Mouse (Mus musculus) midbrain, embryonic 12.5 days (tissue): Measurements from ENCODE around the gene Ube4b. TPM values are rescaled to one million over a fixed set of nuclear protein-coding genes. Genes with fewer than 3 reads are reported as not detected.
"Not testable (repeated sequence)": the region's sequence is repeated elsewhere in the genome, so short reads cannot be mapped to it uniquely, and the experiment has no call there.

Experiments
- ATAC-seq: fragments of 200-750 bp; cut with Nextera tagmentation; 2 replicates; pipeline ENCODE4 v1.8.0; 2017; ENCODE audit warnings: low read depth, moderate TSS enrichment, moderate library complexity; ENCODE audit not compliant: low FRiP score
- H3K27ac ChIP-seq: fragments of 300-500 bp; sonication (generic); replicated peaks from 2 replicates; pipeline ENCODE4 v1.5.1; 2016; ENCODE audit warnings: mild to moderate bottlenecking
- H3K27me3 ChIP-seq: fragments of 300-500 bp; sonication (generic); 2 replicates; pipeline ENCODE4 v1.6.1; 2016; ENCODE audit warnings: mild to moderate bottlenecking
- H3K36me3 ChIP-seq: fragments of 300-500 bp; sonication (generic); 2 replicates; pipeline ENCODE4 v1.6.1; 2016
- H3K4me1 ChIP-seq: fragments of 300-500 bp; sonication (generic); 2 replicates; pipeline ENCODE4 v1.6.1; 2016
- H3K4me2 ChIP-seq: fragments of 300-500 bp; sonication (generic); replicated peaks from 2 replicates; pipeline ENCODE4 v1.6.1; 2016; ENCODE audit warnings: mild to moderate bottlenecking, moderate library complexity
- H3K4me3 ChIP-seq: fragments of 300-500 bp; sonication (generic); 2 replicates; pipeline ENCODE4 v1.5.1; 2016; ENCODE audit warnings: mild to moderate bottlenecking
- H3K9ac ChIP-seq: fragments of 300-500 bp; sonication (generic); replicated peaks from 2 replicates; pipeline ENCODE4 v1.6.1; 2016; ENCODE audit warnings: mild to moderate bottlenecking, moderate library complexity
- H3K9me3 ChIP-seq: fragments of 300-500 bp; sonication (generic); 2 replicates; pipeline ENCODE4 v1.6.1; 2016; ENCODE audit warnings: mild to moderate bottlenecking
- WGBS: fragments of 180-500 bp; shearing (Covaris S2); methylation state at CpG from one replicate; pipeline ENCODE4 v1.1.7; 2016; 5-methylcytosine and 5-hydroxymethylcytosine counted together
- polyA plus RNA-seq: library from polyadenylated mRNA; unstranded; fragments of >200 nt; fragmentation: Nextera tagmentation; extraction: Ambion mirVana; gene quantifications from 2 replicates; pipeline ENCODE4 v1.2.1, GENCODE M21; 2016

Ube4b gene
- polyA plus RNA-seq: 78.2 and 81.7 TPM in 2 replicates

DNA sequence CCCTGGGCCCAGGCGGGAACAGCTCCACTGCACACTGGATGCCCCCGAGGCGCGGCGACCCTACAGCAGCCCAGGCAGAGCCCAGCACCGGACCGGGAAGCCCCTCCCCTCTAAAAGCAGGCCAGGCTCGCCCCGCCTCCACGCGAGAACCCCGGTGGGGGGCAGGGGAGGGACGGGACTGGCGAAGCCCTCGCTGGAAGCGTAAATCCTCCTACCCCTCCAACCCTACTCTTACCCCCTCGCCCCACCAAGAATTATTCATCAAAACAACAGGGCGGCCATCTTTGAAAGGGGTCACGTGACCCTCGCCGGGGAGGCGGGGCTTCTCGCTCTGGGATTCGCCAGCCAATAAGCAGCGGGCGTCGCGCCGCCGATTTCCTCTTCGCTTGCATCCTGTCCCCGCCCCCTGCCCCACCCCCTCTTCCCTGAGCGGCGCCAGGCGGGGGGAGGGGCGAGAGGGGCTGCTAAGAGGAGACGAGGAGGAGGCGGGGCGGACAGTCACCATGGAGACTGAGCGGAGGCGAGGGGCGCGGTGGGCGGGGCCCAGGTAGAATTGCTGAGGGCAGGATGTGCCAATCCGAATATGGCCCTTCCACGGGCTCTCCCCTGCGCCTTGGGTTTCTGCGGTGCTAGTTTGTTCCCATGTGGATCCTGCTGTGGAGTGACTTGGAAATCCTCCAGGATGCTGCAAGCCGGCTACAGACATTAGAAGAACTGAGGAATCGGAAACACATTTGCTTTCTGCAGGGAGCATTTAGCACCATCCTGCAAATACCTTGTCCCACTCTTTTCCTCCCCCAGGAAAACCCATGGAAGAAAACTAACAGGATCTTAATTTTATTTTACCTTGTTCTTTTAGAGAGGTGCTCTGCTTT is at the start of gene Ube4b:
TSS of gene Ube4b (minus strand) at position 425 of the 875 bp plus-strand sequence.
- H3K36me3 ChIP-seq: no peaks in the 10 kb centered on the region
- peak within 1 kb of the TSS; percentile 84 for H3K4me3 ChIP-seq
- H3K27me3 ChIP-seq: no peaks in the 10 kb centered on the region
- H3K27ac ChIP-seq: peak within 1 kb of the TSS; percentile 99
- peak; percentile 95 for ATAC-seq
- H3K9me3 ChIP-seq: no peaks in the 10 kb centered on the region
- peaks cover 20% of the 10 kb centered on the region for H3K4me1 ChIP-seq
- peak within 1 kb of the TSS; percentile 76 for H3K4me2 ChIP-seq
- peak within 1 kb of the TSS; percentile 85 for H3K9ac ChIP-seq
- WGBS: under 1% methylated on average over 36 of the region's 50 CpGs

DNA sequence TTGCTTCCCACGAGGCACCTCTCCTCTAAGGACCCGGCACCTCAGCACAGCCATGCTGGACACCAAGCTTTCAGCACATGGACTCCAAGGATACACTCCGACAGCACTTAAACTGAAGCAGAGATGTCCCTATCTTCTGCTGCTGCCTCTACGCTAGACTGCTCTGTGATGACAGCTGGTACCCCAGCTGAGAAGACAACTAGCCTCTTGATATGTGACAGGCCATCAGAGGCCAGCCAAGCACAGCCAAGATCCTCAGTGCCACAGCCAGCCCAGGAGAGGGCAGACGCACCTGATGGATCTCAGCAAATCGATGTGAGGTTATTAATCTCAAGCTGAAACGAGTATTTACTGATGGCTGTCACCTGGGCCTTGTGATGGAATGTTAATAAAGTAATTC is 48.5 kb upstream of the Ube4b start:
- Histone ChIP-seq H3K9me3 (no peaks in the 10 kb centered on the region), H3K27me3 (no peaks in the 10 kb centered on the region; the same call in 1 of the 2 replicates), H3K27ac (no peak overlapping the region), H3K36me3 (peaks cover 14% of the 10 kb centered on the region), H3K9ac (no peak overlapping the region), H3K4me3 (no peak overlapping the region), H3K4me1 (no peaks in the 10 kb centered on the region), H3K4me2 (no peak overlapping the region)
- 85% methylated on average over 7 of the region's 7 CpGs for WGBS
- no peak for ATAC-seq

DNA sequence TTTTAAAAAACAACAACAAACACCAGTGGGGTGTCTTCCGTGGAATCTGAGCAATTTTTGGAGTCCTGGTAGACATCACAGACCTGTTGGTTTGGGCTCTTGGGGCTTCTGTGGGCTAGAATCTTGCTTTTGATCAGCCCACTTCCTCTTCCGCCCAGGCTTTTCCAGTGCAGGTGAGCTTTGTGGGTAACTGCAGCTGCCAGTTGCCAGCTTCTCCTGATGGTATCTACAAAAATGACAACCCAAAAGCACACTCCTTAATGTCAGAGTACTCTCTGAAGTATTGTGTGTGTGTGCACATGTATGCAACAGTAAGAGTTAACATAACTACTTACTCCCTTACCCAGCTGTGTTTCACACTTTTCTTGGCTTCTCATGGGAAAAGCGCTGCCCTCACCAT is 43.0 kb upstream of the Ube4b start:
- 95% methylated on average over 3 of the region's 3 CpGs for WGBS
- Histone ChIP-seq H3K4me2 (no peak overlapping the region), H3K4me3 (no peak overlapping the region), H3K9me3 (no peaks in the 10 kb centered on the region), H3K27ac (no peak overlapping the region), H3K36me3 (peaks cover 32% of the 10 kb centered on the region), H3K4me1 (no peaks in the 10 kb centered on the region), H3K27me3 (no peaks in the 10 kb centered on the region), H3K9ac (no peak overlapping the region)
- no peak for ATAC-seq

GRCm38 (mm10) chr4:149463435-149463950 is 36.9 kb upstream of the Ube4b start:
- no peak overlapping the region for H3K4me3 ChIP-seq
- H3K9me3 ChIP-seq: no peaks in the 10 kb centered on the region
- no peak overlapping the region for H3K4me2 ChIP-seq
- ATAC-seq: no peak
- no peaks in the 10 kb centered on the region for H3K27me3 ChIP-seq
- H3K4me1 ChIP-seq: 0 out of 2 replicates have a peak, but pooled peaks cover 4% of the 10 kb centered on the region
- WGBS: 72% methylated on average over 6 of the region's 6 CpGs
- H3K36me3 ChIP-seq: peaks cover 6% of the 10 kb centered on the region; the same call in 1 of the 2 replicates
- H3K9ac ChIP-seq: no peak overlapping the region
- H3K27ac ChIP-seq: no peak overlapping the region

DNA sequence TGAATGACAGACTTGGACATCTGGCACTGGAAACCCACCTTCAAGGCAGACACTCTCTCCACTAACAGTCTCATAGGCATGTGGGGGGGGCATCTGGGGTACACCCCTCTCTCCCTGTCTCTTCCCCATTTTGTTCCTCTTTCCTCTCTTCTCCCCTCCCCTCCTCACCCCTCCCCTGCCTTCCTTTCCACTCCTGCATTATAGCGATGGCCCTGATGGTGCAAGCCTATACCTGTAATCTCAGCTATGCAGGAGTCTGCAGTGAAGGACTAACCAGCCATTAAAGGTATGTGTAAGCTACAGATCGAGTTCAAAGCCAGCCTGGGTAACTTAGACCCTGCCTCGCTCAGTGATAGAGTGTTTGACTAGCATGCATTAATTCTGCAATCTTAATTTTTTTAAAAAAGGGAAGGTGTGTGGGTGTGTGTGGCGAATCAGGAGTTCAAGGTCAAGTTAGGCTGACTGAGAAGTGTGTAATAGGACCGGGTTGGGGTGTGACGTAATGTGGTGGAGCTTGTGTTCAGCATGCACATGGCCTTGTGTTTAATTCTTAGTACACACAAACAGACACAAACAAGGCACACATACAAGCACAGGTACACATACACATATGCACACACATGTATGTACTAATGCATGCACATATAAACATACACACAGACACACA is 35.9 kb upstream of the Ube4b start:
- 77% methylated on average over 6 of the region's 6 CpGs for WGBS
- Histone ChIP-seq H3K4me1 (0 out of 2 replicates have a peak, but pooled peaks cover 4% of the 10 kb centered on the region), H3K4me2 (no peak overlapping the region), H3K9me3 (no peaks in the 10 kb centered on the region), H3K9ac (no peak overlapping the region), H3K4me3 (no peak overlapping the region), H3K36me3 (no peaks in the 10 kb centered on the region), H3K27me3 (no peaks in the 10 kb centered on the region), H3K27ac (no peak overlapping the region)
- ATAC-seq: no peak

DNA sequence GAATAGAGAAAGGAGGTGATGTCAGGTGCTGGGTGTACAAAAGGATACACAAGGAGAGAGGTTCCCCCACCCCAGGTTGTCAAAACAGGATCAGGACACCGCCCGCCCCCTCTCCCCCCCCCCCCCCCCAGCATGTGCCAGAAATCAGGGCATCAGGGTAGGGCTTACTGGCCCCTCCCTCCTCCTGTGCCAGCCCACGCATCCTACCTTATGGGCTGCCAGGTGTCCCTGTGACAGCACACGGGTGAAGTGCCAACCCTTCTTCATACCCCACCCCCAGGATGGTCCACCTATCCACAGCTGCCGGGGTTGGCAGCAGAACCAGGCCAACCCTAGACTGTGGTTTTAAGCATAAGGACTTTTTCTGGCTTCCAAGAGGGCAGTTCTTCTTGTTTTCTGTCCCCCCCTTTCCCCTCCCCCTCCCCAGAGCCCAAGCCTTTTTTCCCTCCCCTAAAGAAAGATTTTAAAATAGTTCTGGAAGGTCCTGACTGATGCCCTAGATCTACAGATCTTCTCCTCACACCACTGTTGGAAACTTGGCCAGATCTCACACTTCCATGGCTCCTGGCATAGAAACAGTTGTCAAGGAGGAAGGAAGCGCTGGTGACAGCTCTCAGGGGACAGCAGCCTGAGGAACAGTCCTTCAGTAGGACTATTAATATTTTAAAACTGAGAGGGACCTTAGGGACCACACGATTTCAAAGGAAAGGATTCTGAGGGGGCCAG is 35.2 kb upstream of the Ube4b start:
- no peak overlapping the region for H3K4me2 ChIP-seq
- no peak overlapping the region for H3K27ac ChIP-seq
- no peaks in the 10 kb centered on the region for H3K27me3 ChIP-seq
- H3K4me3 ChIP-seq: no peak overlapping the region
- WGBS: 77% methylated on average over 7 of the region's 7 CpGs
- H3K9ac ChIP-seq: no peak overlapping the region
- H3K36me3 ChIP-seq: no peaks in the 10 kb centered on the region
- ATAC-seq: no peak
- 0 out of 2 replicates have a peak, but pooled peaks cover 4% of the 10 kb centered on the region for H3K4me1 ChIP-seq
- H3K9me3 ChIP-seq: no peaks in the 10 kb centered on the region

DNA sequence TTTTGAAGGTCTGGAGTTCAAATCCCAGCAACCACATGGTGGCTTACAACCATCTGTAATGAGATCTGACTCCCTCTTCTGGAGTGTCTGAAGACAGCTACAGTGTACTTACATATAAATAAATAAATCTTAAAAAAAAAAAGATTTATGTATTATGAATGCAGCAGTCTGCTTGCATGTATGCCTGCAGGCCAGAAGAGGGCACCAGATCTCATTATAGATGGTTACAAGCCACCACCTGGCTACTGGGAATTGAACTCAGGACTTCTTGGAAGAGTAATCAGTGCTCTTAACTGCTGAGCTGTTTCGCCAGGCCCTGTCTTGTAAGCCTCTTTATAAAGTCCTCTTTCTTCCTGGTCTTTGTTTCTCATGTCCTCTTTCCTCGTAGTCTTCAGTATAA is 33.9 kb upstream of the Ube4b start:
- H3K9me3 ChIP-seq, H3K27ac ChIP-seq, H3K36me3 ChIP-seq, H3K4me3 ChIP-seq, H3K4me1 ChIP-seq, H3K9ac ChIP-seq, H3K4me2 ChIP-seq, ATAC-seq, H3K27me3 ChIP-seq: not testable (repeated sequence)
- 92% methylated on average over 2 of the region's 2 CpGs for WGBS

DNA sequence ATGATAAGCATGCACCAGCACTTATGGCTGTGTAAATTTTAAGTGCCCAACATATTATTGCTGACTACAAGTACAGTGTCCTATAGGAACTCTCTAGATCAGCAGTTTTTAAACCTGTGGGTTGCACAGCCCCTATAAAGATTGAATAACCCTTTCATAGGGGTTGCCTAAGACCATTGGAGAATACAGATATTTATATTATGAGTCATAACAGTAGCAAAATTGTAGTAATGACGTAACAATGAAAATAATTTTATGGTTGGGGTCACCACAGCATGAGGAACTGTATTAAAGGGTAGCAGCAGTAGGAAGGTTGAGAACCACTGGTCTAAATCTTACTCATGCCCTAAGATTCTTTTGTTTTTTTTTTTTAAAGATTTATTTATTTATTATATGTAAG is 32.9 kb upstream of the Ube4b start:
- Histone ChIP-seq H3K36me3 (no peaks in the 10 kb centered on the region), H3K27ac (no peak overlapping the region), H3K9ac (no peak overlapping the region), H3K27me3 (no peaks in the 10 kb centered on the region), H3K9me3 (no peaks in the 10 kb centered on the region), H3K4me2 (no peak overlapping the region), H3K4me1 (0 out of 2 replicates have a peak, but pooled peaks cover 4% of the 10 kb centered on the region), H3K4me3 (no peak overlapping the region)
- WGBS: 93% methylated on average over 1 of the region's 1 CpGs
- no peak for ATAC-seq

GRCm38 (mm10) chr4:149458526-149458925 is 32.0 kb upstream of the Ube4b start:
- Histone ChIP-seq H3K9ac (no peak overlapping the region), H3K4me2 (no peak overlapping the region), H3K36me3 (no peaks in the 10 kb centered on the region), H3K27me3 (no peaks in the 10 kb centered on the region), H3K4me3 (no peak overlapping the region), H3K9me3 (no peaks in the 10 kb centered on the region), H3K27ac (no peak overlapping the region), H3K4me1 (0 out of 2 replicates have a peak, but pooled peaks cover 4% of the 10 kb centered on the region)
- WGBS: 74% methylated on average over 5 of the region's 5 CpGs
- no peak for ATAC-seq

GRCm38 (mm10) chr4:149457831-149458430 is 31.4 kb upstream of the Ube4b start:
- 0 out of 2 replicates have a peak, but pooled peaks cover 4% of the 10 kb centered on the region for H3K4me1 ChIP-seq
- no peak for ATAC-seq
- no peaks in the 10 kb centered on the region for H3K9me3 ChIP-seq
- no peak overlapping the region for H3K4me2 ChIP-seq
- H3K36me3 ChIP-seq: no peaks in the 10 kb centered on the region
- WGBS: 76% methylated on average over 6 of the region's 6 CpGs
- no peaks in the 10 kb centered on the region for H3K27me3 ChIP-seq
- no peak overlapping the region for H3K27ac ChIP-seq
- H3K9ac ChIP-seq: no peak overlapping the region
- no peak overlapping the region for H3K4me3 ChIP-seq

DNA sequence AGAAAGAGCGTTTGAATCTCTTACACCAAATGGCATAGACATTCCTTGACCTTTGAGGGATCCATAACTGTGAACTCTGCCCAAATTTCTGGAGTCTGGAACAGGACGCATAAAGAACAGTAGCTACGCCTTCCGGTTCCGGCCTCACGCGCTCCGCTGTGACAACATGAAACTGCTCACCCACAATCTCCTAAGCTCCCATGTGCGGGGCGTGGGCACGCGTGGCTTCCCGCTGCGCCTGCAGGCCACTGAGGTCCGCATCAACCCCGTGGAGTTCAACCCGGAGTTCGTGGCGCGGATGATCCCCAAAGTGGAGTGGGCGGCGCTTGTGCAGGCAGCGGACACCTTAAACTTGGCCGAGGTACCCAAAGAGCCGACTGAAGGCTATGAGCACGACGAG is 30.6 kb upstream of the Ube4b start:
- H3K4me3 ChIP-seq, H3K9ac ChIP-seq, ATAC-seq, H3K27ac ChIP-seq, H3K4me1 ChIP-seq, H3K9me3 ChIP-seq, H3K4me2 ChIP-seq, H3K27me3 ChIP-seq, H3K36me3 ChIP-seq: not testable (repeated sequence)
- WGBS: 87% methylated on average over 27 of the region's 27 CpGs
